Mouse (Mus musculus): ENCODE data around the gene Paqr9. TPM values are rescaled to one million over a fixed set of nuclear protein-coding genes. Genes with fewer than 3 reads are reported as not detected.

The Paqr9 gene
- polyA plus RNA-seq, 1 experiment from 2014 or later: 2.8 TPM

DNA sequence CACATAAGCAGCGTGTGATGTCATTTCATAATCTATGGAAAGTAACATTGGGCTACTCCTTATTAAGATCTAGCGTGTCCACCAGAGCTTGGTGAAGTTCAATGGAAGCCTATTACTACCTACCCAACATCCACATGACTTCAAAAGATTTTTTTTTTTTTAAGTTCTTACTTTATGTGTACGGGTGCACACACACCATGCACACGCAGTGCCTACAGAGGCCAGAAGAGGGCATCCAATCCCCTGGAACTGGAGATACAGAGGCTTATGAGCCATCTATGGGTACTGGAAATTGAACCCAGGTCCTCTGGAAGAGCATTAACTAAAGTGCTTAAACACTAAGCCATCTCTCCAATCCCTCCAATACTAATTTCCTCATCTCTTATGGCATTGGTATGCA is 39.9 kb downstream of the Paqr9 start:
- Histone ChIP-seq H3K27me3 (ENCODE audit: insufficient read depth, low read length) (no peaks in the 10 kb centered on the region), H3K9me3 (replicated peaks; ENCODE audit: low read length) (no peaks in the 10 kb centered on the region), H3K36me3 (ENCODE audit: insufficient read depth, low read length) (no peaks in the 10 kb centered on the region), H3K4me2 (ENCODE audit: low read length) (no peak overlapping the region), H3K27ac (no peak overlapping the region), H3K9ac (ENCODE audit: low read depth, low read length) (no peak overlapping the region), H3K4me3 (replicated peaks; ENCODE audit: low read depth, low read length) (no peak overlapping the region), H3K4me1 (replicated peaks; ENCODE audit: insufficient read depth, low read length) (no peaks in the 10 kb centered on the region)
- ATAC-seq (replicated peaks; ENCODE audit: low FRiP score, low read depth) (no peak), DNase-seq (ENCODE audit: low spot score) (no peak)
- peak; percentile 39; the same call in 1 of the 2 replicates for TF ChIP-seq CTCF (IDR thresholded peaks at IDR 0.05; ENCODE audit: low read depth)
- 83% methylated on average over 4 of the region's 4 CpGs for WGBS

- Histone ChIP-seq H3K27me3 (ENCODE audit: insufficient read depth, low read length) (no peaks in the 10 kb centered on the region), H3K36me3 (ENCODE audit: insufficient read depth, low read length) (no peaks in the 10 kb centered on the region), H3K9me3 (replicated peaks; ENCODE audit: low read length) (no peaks in the 10 kb centered on the region), H3K27ac (no peak overlapping the region), H3K4me3 (replicated peaks; ENCODE audit: low read depth, low read length) (no peak overlapping the region), H3K4me1 (replicated peaks; ENCODE audit: insufficient read depth, low read length) (no peaks in the 10 kb centered on the region), H3K9ac (ENCODE audit: low read depth, low read length) (no peak overlapping the region), H3K4me2 (ENCODE audit: low read length) (no peak overlapping the region)
- ATAC-seq (replicated peaks; ENCODE audit: low FRiP score, low read depth) (no peak), DNase-seq (ENCODE audit: low spot score) (no peak)
- 81% methylated on average over 3 of the region's 3 CpGs for WGBS
- TF ChIP-seq CTCF (IDR thresholded peaks at IDR 0.05; ENCODE audit: low read depth): no peak
Observed at GRCm38 (mm10) chr9:95602849-95603248, 43.4 kb downstream of the Paqr9 start.

- H3K4me1 ChIP-seq (replicated peaks; ENCODE audit: insufficient read depth, low read length): no peaks in the 10 kb centered on the region
- DNase-seq (ENCODE audit: low spot score): no peak
- no peak for TF ChIP-seq CTCF (IDR thresholded peaks at IDR 0.05; ENCODE audit: low read depth)
- no peak overlapping the region for H3K27ac ChIP-seq
- H3K4me3 ChIP-seq (replicated peaks; ENCODE audit: low read depth, low read length): no peak overlapping the region
- no peak overlapping the region for H3K4me2 ChIP-seq (ENCODE audit: low read length)
- no peaks in the 10 kb centered on the region for H3K36me3 ChIP-seq (ENCODE audit: insufficient read depth, low read length)
- H3K9ac ChIP-seq (ENCODE audit: low read depth, low read length): no peak overlapping the region
- no peak for ATAC-seq (replicated peaks; ENCODE audit: low FRiP score, low read depth)
- H3K27me3 ChIP-seq (ENCODE audit: insufficient read depth, low read length): no peaks in the 10 kb centered on the region
- no peaks in the 10 kb centered on the region for H3K9me3 ChIP-seq (replicated peaks; ENCODE audit: low read length)
- WGBS: 85% methylated on average over 9 of the region's 9 CpGs
Observed at GRCm38 (mm10) chr9:95603316-95603715, 43.9 kb downstream of the Paqr9 start.

- H3K9me3 ChIP-seq (replicated peaks; ENCODE audit: low read length): no peaks in the 10 kb centered on the region
- no peaks in the 10 kb centered on the region for H3K36me3 ChIP-seq (ENCODE audit: insufficient read depth, low read length)
- peak; percentile 49 for TF ChIP-seq CTCF (IDR thresholded peaks at IDR 0.05; ENCODE audit: low read depth)
- H3K4me3 ChIP-seq (replicated peaks; ENCODE audit: low read depth, low read length): no peak overlapping the region
- H3K27me3 ChIP-seq (ENCODE audit: insufficient read depth, low read length): no peaks in the 10 kb centered on the region
- no peak overlapping the region for H3K27ac ChIP-seq
- DNase-seq (ENCODE audit: low spot score) (no peak), ATAC-seq (replicated peaks; ENCODE audit: low FRiP score, low read depth) (no peak)
- no peak overlapping the region for H3K9ac ChIP-seq (ENCODE audit: low read depth, low read length)
- no peak overlapping the region for H3K4me2 ChIP-seq (ENCODE audit: low read length)
- 60% methylated on average over 5 of the region's 5 CpGs for WGBS
- H3K4me1 ChIP-seq (replicated peaks; ENCODE audit: insufficient read depth, low read length): no peaks in the 10 kb centered on the region
Observed at GRCm38 (mm10) chr9:95607196-95607595, 47.7 kb downstream of the Paqr9 start.

GRCm38 (mm10) chr9:95612246-95612768 is 52.9 kb downstream of the Paqr9 start:
- Histone ChIP-seq H3K27me3 (ENCODE audit: insufficient read depth, low read length) (no peaks in the 10 kb centered on the region), H3K4me1 (replicated peaks; ENCODE audit: insufficient read depth, low read length) (no peaks in the 10 kb centered on the region), H3K4me2 (ENCODE audit: low read length) (no peak overlapping the region), H3K36me3 (ENCODE audit: insufficient read depth, low read length) (no peaks in the 10 kb centered on the region), H3K27ac (no peak overlapping the region), H3K9ac (ENCODE audit: low read depth, low read length) (no peak overlapping the region), H3K9me3 (replicated peaks; ENCODE audit: low read length) (no peaks in the 10 kb centered on the region), H3K4me3 (replicated peaks; ENCODE audit: low read depth, low read length) (no peak overlapping the region)
- ATAC-seq (replicated peaks; ENCODE audit: low FRiP score, low read depth): no peak
- 75% methylated on average over 8 of the region's 8 CpGs for WGBS
- no peak for TF ChIP-seq CTCF (IDR thresholded peaks at IDR 0.05; ENCODE audit: low read depth)
- no peak for DNase-seq (ENCODE audit: low spot score)

GRCm38 (mm10) chr9:95613426-95614127 is 54.1 kb downstream of the Paqr9 start:
- ATAC-seq (replicated peaks; ENCODE audit: low FRiP score, low read depth) (no peak), DNase-seq (ENCODE audit: low spot score) (no peak)
- Histone ChIP-seq H3K4me3 (replicated peaks; ENCODE audit: low read depth, low read length) (no peak overlapping the region), H3K36me3 (ENCODE audit: insufficient read depth, low read length) (no peaks in the 10 kb centered on the region), H3K4me1 (replicated peaks; ENCODE audit: insufficient read depth, low read length) (no peaks in the 10 kb centered on the region), H3K9me3 (replicated peaks; ENCODE audit: low read length) (no peaks in the 10 kb centered on the region), H3K9ac (ENCODE audit: low read depth, low read length) (no peak overlapping the region), H3K27me3 (ENCODE audit: insufficient read depth, low read length) (no peaks in the 10 kb centered on the region), H3K4me2 (ENCODE audit: low read length) (no peak overlapping the region; the same call in 1 of the 2 replicates), H3K27ac (no peak overlapping the region)
- 27% methylated on average over 9 of the region's 9 CpGs for WGBS
- no peak for TF ChIP-seq CTCF (IDR thresholded peaks at IDR 0.05; ENCODE audit: low read depth)
